Mouse (Mus musculus) NIH3T3 (cell line): ENCODE data around the gene Tbc1d10b.
A peak's percentile ranks its signal among the peaks of the same experiment; 100 is the strongest.
"Not testable (repeated sequence)": the region's sequence is repeated elsewhere in the genome, so short reads cannot be mapped to it uniquely, and the experiment has no call there.

Source experiments
- DNase-seq: peaks from one replicate; pipeline ENCODE4 v3.0.0-alpha.2; 2012; ENCODE audit warnings: low read depth

Tbc1d10b gene

GRCm38 (mm10) chr7:127208295-127208552, at the start of gene Tbc1d10b:
Gene Tbc1d10b, minus strand, starts transcription at chr7:127208468.
- DNase-seq: no peak

DNA sequence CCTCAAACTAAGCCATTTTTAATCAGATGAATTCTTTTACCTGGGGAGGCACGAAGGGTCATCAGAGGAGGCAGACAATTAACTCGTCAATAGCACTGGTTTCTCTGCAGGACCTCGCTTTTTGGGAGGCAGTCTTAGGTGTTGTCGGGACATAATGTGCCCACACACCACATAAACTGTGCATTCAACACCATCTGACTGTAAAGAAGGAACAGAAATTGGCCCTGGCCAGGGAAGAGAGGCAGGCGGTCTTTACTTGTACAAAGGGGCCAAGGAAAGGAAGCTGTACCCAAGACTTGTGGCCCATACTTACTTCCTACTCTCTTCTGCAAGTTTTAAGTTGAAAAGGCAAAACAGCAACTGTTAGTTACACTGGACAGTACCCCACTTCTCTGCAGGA, 48.2 kb upstream of the Tbc1d10b start:
- DNase-seq: no peak

DNA sequence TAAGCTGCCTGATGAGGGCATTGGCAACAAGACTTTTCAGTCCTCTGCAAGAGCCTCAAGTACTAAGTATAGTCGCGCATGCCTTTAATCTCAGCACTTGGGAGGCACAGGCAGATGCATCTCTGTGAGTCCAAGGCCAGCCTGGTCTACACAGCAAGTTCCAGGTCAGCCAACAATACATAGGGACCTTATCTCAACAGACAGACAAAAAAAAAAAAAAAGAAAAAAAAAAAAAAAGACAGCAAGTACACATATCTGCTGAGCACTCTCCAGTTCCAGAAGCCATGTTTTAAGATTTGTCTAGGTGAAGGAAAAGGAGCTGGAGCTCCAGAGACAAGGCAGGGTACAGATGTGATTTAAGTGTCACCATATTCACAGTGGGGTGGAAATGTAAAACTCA, 47.7 kb upstream of the Tbc1d10b start:
- DNase-seq: no peak

- DNase-seq: no peak
Observed at GRCm38 (mm10) chr7:127255008-127255407, 46.7 kb upstream of the Tbc1d10b start.

DNA sequence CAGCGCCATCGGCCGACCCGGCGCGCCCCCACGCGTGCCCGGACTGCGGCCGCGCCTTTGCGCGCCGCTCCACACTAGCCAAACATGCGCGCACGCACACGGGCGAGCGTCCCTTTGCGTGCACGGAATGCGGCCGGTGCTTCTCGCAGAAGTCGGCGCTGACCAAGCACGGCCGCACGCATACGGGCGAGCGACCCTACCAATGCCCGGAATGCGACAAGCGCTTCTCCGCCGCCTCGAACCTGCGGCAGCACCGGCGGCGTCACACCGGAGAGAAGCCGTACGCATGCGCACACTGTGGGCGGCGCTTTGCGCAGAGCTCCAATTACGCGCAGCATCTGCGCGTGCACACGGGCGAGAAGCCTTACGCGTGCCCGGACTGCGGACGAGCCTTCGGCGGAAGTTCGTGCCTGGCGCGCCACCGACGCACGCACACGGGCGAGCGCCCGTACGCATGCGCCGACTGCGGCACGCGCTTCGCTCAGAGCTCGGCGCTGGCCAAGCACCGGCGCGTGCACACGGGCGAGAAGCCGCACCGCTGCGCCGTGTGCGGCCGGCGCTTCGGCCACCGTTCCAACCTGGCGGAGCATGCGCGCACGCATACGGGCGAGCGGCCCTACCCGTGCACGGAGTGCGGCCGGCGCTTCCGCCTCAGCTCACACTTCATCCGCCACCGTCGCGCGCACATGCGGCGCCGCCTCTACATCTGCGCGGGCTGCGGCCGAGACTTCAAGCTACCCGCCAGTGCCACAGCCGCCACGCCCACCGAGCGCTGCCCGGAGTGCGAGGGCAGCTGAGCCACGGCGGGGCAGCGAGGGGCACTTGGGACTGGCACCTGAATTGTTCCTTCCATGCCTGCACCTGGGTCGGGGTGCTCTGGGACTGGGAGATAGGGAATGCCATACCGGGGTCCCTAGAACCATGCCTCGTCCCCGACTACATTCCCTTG, 45.8 kb upstream of the Tbc1d10b start:
- peak; percentile 96 for DNase-seq

DNA sequence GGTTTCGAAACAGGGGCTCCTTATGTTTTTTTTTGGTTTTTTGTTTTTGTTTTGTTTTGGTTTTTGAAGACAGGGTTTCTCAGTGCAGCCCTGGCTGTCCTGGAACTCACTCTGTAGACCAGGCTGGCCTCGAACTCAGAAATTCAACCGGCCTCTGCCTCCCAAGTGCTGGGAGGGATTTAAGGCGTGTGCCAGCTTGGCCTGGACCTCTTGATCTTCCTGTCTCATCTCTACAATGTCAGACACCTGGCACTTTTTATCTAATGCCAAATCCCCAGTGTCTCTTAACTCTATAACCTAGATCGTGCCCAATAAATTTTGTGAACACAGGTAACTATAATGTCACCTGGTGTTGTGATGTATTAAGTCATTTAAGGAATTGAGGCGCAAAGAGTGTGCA, 45.1 kb upstream of the Tbc1d10b start:
- no peak for DNase-seq

- DNase-seq: peak; percentile 50
Observed at GRCm38 (mm10) chr7:127252414-127252813, 44.1 kb upstream of the Tbc1d10b start.

- DNase-seq: not testable (repeated sequence)
Observed at GRCm38 (mm10) chr7:127250511-127250910, 42.2 kb upstream of the Tbc1d10b start.

DNA sequence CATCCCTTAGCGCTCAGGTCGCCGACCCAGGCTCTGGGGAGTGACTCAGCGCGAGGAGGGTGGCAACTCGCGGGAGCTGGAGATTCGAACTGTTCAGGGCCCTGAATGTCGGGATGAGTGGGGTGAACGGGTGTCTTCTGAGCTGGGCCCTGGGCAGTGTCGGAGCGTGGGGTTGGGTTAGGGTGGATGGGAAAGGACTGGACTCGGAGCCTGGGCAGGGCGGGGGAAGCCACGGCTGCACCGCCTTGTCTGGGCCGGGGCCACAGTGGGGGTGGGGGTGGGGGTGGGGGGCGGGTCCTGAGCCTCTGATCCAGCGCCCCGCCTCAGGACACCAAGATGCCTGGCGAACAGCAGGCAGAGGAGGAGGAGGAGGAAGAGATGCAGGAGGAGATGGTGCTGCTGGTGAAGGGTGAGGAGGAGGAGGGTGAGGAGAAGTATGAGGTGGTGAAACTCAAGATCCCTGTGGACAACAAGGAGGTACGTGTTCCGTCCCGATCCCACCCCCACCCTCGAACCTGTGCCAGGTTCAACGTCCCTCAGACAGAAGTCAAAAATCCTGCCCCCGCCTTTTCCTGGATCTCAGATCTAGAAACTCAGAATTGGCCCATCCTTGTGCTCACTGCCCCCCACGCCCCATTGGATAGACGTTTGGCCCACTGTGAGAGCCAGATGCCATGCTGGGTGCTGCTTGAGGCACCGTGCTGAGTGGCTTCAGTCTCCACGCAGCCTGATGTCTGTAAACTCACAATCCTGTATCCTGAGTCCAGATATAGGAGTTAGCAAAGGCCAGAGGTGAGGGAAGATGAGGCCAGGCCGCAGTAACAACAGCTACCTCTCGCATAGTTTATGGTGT, 36.6 kb upstream of the Tbc1d10b start:
- DNase-seq: peak; percentile 66

- peak; percentile 95 for DNase-seq
Observed at GRCm38 (mm10) chr7:127243870-127244657, 35.8 kb upstream of the Tbc1d10b start, which contains the start of gene Zfp771. Gene Zfp771, plus strand, starts transcription at chr7:127244274.

DNA sequence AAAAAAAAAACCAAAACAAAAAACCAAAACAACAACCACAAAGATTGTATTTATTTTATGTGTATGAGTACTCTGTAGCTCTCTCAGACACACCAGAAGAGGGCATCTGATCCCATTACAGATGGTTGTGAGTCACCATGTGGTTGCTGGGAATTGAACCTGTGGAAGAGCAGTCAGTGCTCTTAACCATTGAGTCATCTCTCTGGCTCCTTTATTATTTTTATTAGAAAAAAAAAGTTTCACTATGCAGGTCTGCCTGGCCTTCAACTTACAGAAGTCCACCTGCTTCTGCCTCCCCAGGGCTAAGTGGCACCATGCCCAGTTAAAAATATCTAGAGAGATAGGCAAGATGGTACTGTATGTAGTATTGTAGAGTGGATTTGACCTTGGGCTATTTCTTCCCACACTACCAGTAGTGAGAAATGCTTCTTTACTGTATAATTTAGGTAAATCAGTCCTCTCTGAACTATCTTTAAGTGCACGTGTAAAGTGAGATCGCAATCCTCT, 35.1 kb upstream of the Tbc1d10b start:
- peak; percentile 55 for DNase-seq

DNA sequence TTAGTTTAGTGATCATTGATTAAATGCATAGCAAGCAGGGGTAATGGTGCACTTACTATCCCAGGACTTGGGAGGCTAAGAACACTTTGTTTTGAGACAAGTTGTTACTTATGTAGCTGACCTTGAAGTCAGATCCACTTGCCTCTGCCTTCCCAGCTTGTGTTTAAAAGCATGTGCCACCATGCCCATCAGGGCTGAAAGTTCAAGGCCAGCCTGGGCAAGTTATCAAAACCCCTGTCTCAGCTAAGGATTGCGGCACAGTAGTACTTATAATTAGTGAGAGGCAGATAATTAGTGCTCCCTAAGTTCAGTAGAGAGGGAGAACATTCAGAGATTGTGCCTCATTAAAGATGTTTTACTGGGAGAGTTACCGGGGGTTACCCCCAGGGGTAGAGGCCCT, 26.5 kb upstream of the Tbc1d10b start:
- no peak for DNase-seq

DNA sequence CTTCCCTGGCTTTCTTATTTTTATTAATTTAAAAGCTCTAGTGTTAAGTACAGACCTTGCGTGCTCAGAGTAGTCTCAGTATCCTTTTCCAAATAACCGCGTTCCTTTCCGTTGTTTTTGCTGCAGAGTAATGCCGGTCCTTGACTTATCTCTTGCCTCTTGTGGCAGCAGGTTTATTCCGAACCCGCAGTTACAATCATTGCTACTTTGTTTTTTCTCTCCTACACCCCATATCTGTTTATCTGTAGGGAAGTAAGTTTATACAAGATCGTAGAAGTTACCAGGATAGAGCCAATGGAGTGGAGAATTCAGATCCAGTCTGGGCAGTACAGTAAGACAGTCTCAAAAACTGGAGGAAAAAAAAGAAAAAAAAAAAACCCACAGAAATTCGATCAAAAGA, 25.5 kb upstream of the Tbc1d10b start:
- DNase-seq: no peak

GRCm38 (mm10) chr7:127233368-127233749, 25.1 kb upstream of the Tbc1d10b start:
- DNase-seq: peak; percentile 43

DNA sequence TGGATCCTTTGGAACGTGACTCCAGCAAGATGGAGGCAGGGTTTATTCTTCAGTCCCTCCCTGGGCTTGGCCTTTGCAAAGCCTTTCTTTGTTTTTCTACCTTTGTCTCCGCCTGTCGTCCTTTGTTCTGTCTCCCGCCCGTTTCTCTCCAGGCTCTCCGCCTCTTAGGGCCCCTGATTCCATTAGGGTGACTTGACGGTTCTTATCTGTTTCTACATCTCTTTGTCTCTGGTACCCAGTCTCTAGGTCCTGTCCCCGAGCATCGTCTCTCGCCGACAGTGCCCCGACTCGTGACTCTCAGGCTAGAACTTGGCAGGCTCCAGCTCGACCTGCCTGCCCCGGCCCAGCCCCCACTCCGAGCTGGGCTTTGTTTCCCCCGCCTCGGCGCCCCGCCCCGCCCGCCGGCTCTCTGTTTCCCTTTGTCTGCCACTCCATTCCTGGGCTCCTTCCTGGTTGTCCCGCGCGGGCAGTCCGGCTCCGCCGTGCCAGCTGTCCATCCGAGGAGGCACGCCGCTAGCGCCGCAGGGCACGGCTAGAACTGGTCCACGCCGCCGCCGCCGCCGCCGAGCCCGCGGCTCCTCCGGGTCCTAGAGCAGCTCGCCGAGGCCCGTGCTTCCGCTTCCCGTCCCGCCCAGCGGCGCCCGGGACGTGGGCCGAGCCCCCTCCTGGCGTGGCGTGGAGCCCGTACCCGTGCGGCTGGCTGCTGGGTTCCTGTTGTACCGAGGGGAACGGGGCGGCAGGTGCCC, 24.5 kb upstream of the Tbc1d10b start, which contains the start of the genes Zfp553 and Sept1:
Zfp553 (plus strand) TSS at position 440 of the 746 bp plus-strand sequence.
Sept1 (minus strand) TSS at position 509 of the 746 bp plus-strand sequence.
- peak; percentile 90 for DNase-seq

DNA sequence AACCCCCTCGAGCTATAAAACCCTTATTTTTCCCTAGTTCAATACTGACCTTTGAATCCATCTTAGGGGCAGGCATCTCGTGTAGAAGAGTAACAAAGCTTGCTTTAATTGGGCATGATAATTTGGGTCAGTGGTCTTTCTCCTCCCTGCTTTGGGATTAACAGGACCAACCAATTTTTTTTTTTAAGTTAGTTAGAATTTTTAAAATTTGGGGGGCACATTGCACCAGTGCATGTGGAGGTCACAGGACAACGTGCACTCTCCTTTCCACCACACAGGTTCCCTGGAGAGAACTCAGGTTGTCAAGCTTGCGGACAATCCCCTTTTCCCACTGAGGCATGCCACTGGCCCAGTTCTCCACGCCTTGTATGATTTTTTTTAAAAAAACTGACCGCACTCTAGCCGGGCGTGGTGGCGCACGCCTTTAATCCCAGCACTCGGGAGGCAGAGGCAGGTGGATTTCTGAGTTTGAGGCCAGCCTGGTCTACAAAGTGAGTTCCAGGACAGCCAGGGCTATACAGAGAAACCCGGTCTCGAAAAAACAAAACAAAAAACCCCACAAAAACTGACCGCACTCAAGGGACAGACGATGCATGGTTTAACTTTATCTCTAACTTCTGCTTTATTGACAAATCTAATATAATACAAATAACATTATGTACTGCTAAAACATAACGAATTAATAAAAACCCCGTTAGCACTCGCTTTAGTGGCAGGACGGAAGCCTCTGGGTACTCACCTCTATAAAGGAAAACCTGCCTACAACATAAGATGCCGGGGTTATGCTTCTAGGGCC, 23.8 kb upstream of the Tbc1d10b start:
- no peak for DNase-seq

DNA sequence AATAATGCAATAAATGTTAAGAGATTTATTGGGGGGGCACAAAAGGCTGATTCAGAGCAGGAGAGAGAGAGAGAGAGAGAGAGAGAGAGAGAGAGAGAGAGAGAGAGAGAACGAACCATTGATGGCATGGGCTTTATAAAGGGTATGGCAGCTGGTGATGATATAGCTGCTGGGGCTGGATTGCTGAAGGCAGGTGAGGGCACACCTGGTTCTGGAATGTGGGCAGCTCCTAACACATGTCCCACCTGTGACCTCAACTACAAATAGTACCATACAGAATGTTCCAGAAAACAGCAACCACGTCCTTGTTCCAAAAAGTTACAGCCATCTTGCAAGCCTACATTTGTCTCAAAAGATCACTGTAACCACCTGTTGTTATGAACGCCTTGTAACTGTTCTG, 23.1 kb upstream of the Tbc1d10b start:
- DNase-seq: no peak

DNA sequence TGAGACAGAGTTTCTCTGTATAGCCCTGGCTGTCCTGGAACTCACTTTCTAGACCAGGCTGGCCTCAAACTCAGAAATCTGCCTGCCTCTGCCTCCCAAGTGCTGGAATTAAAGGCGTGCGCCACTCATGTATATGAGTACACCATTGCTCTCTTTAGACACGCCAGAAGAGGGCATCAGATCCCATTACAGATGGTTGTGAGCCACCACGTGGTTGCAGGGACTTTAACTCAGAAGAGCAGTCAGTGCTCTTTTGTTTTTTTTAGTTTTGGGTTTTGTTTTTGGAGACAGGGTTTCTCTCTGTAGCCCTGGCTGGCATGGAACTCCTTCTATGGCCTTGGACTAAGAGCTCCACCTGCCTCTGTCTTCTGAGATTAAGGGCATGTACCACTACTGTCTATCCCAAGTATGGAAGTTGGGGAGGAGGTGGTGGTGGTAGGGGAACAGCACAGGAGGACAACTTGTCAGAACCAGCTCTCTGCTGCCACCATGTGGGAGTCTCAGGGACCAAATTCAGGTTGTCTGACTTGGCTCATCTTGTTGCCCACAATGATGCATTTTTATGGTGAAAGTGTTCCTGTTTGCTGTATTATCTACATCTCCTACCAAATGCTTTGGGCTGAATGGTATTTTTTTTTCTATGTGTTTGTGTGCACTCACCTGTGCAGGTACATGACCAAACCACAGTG, 20.5 kb upstream of the Tbc1d10b start:
- DNase-seq: peak; percentile 88

DNA sequence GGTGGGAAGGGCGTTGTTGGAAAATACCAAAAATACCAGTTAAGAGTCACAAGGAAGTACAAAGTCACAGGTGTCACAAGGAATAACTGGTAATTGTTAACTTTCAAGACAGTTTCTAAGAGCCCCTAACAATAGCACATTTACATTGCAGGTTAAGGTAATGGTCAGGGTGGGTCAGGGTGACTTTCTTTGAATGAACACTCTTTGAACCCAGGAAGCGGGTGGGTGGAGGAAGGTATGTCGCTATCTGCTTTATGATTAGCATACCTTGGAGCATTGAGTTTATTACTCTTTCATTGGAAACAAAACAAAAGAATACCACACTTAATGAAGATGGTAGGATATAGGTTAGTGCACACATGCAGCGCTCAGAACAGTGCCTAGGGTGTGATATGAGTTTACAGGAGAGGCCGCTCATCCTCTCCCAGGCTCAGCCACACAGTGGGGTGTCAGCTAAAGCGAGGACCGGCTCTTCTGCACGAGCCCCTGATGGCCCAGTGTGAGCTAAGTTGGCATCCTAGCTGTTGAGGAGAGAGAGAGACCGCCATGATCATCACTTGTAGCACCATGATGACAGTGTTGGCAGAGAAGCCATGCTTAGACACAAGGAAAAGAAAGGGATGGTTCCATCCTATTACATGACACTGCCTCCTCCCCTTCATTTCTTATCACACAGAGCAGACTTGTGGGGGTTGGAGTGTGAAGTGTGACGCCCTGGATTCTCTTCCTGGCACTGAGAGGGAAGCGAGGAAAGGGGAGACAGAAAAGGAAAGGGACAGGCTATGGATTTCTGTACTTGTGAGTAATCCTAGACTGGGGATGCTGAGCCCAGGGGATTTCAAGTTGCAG, 17.1 kb upstream of the Tbc1d10b start:
- DNase-seq: no peak
